Mouse (Mus musculus) thymus, postnatal 10 days (tissue): ENCODE results near the gene Rsph3b.
"Not testable (repeated sequence)": the region's sequence is repeated elsewhere in the genome, so short reads cannot be mapped to it uniquely, and the experiment has no call there.

ENCODE experiments used
- DNase-seq, 2 experiments: peaks; one replicate each; pipeline ENCODE4 v3.0.0; 2021; ENCODE audit warnings: low spot score in 2 of 2

Gene Rsph3b

GRCm38 (mm10) chr17:6947984-6948768, at the start of gene Rsph3b:
Rsph3b (minus strand) TSS chr17:6948682.
- peak; percentile 69 to 75 for DNase-seq

GRCm38 (mm10) chr17:6997778-6998490, 49.5 kb upstream of the Rsph3b start:
- DNase-seq = not testable (repeated sequence)

DNA sequence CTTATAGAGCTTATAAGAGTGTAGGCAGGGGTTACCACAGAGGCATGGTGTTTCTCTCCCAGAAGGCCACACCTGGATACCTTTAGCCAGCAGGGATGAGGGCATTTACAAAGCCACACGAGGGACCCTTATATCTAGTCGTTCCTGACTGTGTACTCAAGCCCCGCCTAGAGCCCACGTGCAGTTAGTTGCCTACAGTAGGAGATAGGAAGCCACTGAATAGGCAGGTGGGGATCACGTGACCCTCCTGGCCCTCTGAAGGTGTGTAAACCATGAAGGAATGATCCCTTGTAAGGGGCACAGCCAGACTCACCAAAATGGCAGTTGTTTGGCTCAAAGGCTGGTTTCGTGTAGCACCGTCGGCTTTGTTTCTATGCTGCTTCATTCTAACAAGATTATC, 48.3 kb upstream of the Rsph3b start:
- not testable (repeated sequence) for DNase-seq

- DNase-seq = not testable (repeated sequence)
Measured at GRCm38 (mm10) chr17:6995504-6995903, 47.0 kb upstream of the Rsph3b start.

DNA sequence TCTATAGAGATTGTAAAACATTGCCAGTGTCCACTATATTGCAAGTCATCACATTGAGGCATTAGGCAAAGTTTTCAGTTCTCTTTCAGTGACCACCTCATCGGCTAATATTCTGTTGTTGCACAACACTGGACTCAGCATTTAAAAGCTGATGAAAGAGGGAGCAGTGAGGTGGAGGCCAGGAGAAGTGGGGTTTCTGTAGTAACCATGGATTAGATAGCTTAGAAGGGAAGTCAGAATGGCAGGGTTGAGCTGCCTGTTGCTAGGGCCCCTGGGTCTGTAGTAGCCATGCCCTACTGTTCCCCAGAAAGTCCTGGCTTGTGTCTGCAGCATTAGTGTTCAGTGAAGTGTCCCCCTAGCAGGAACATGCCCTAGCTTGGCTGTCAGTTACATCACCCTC, 37.6 kb upstream of the Rsph3b start:
- not testable (repeated sequence) for DNase-seq

DNA sequence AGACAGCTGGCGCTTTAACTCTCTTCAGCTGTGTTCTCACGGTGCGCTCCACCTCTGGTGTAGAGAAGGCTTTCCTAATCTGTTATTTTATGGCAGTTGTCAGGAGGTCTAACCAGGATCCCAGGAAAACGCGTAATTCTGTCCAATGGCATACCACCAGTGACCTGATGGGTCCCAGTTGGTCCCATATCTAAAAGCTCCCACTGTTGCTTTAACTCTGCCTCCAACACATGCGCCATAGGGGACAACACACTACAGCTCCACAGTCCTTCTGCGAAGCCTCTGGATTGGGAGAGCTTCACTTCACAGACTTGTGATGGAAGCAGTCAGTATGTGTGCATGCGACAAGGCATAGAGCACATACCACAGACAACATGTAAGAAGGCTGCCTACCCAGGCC, 31.7 kb upstream of the Rsph3b start:
- DNase-seq = not testable (repeated sequence)

DNA sequence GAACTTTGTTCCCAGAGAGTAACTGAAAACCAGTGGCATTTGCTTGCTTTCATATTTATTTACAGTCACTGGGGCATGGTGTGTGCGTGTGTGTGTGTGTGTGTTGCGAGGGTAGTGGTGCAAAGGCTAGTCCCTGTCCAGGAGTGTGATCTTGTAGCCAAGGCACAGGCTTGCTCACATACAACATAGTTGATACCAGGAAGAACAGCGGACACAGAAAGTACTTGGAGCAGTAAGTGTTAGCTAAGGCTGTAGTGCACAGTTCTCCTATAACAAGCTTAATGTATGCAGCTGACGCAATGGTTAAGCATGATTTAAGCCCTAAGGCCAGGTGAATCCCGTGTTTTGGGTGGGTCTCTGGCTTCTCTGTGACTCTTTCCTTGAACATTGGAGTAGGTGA, 30.9 kb upstream of the Rsph3b start:
- not testable (repeated sequence) for DNase-seq

- peak; percentile 59 to 73 for DNase-seq
Measured at GRCm38 (mm10) chr17:6978287-6979248, 30.1 kb upstream of the Rsph3b start, which contains the start of gene Gm49721. Gm49721 (plus strand) TSS chr17:6978904.

DNA sequence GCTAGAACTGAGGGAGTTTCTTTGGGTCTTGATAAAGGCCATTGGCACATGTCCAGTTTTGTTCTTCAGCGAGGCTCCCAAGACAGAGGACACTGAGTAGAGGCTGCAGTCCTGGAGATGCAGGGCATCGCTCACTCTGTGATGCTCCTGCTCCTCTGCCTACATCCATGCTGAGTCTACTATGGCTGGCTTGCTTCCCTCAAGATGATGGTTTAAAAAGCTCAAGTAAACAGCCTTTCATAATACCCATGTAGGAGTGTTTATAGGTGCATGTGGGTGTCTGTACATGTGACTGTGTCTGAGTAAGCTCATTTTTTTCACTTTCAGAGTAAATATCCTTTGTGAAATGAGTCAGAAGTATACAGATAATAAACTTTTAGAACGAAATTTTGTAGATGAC, 26.5 kb upstream of the Rsph3b start:
- not testable (repeated sequence) for DNase-seq

GRCm38 (mm10) chr17:6972836-6973396, 24.4 kb upstream of the Rsph3b start:
- not testable (repeated sequence) for DNase-seq

DNA sequence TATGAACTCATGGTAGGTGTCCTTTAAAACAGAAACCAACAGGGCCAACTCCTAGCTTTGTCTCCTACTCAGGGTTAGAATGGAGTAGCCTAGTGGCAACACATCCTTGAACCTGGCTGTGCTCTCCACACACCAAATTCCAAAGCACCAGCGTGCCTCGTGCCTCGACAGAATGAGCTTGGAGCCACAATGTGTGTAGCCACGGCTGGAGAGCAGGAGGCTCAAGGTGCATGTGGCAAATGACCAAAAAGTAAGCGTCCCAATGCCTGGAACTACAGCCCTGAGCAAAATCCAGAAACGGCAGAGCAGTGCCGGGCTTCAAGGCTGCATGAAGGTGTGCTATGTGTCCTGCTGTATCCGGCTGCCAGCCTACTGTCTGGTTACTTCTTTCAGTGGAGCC, 22.8 kb upstream of the Rsph3b start:
- DNase-seq = not testable (repeated sequence)

GRCm38 (mm10) chr17:6970334-6970733, 21.9 kb upstream of the Rsph3b start, which contains the start of gene Rnaset2b:
Rnaset2b (plus strand) TSS chr17:6970634.
- DNase-seq = not testable (repeated sequence)

GRCm38 (mm10) chr17:6967673-6968072, 19.2 kb upstream of the Rsph3b start:
- DNase-seq = not testable (repeated sequence)

- peak in 1 of 2 experiments; percentile 34 for DNase-seq
Measured at GRCm38 (mm10) chr17:6965364-6965763, 16.9 kb upstream of the Rsph3b start.

DNA sequence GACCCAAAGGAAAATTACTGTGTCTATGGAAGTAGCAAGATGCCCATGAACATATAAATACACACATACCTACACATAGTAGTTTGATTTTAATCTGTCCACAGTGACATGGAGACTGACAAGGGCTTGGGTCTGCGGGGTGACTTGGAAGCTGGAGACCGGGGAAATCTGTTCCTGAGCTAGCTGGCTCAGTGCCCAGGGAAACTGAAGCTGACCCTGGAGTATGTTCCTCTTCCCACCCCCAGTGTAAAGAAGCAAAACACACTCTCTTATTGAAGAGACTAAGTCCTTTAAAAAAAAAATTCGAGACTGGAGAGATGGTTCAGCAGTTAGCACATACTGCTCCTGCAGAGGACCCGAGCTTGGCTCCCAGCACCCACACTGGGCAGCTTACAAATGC, 14.5 kb upstream of the Rsph3b start:
- not testable (repeated sequence) for DNase-seq

DNA sequence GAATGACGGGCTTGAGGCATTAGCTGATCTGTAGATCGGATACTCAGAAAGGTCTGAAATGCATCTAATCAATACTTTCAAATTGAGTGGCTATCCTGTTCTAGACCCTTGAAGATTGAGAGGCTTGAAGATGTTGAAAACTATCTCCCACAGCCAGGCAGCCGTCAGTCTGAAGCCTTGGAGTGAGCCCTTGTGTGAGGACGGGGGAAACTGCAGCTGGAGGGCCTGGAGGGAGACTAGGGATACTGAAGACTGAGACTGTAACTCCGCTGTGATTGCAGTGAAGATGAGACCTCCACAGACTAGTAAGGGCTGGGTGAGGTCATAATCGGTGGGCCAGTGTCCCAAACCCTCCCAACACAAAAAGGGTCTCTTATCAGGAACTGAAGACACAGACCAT, 13.9 kb upstream of the Rsph3b start:
- DNase-seq = not testable (repeated sequence)

- DNase-seq = not testable (repeated sequence)
Measured at GRCm38 (mm10) chr17:6961181-6962000, 12.9 kb upstream of the Rsph3b start.

DNA sequence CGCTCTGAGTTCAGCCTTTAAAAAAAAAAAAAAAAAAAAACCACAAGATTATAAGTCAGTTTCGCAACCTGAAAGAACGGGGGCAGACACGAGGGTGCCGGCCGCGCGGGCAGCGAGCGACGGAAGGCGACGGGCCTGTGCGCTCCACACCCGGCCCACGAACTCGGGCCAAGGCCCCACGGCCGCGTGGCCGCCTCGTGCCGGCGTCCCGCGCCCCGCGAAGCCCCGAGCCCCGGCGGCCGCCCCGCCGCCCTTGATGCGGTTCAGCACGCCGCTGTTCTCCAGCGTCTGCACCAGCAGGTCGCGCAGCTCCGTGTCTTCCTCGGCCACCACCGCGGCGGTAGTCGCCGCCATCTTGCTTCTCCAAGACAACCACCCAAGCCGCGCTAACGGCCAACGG, 12.3 kb upstream of the Rsph3b start, which contains the start of gene Tagap1:
Gene Tagap1 (minus strand): TSS at position 381 of the 400 bp plus-strand sequence.
- DNase-seq = peak; percentile 39 to 55

DNA sequence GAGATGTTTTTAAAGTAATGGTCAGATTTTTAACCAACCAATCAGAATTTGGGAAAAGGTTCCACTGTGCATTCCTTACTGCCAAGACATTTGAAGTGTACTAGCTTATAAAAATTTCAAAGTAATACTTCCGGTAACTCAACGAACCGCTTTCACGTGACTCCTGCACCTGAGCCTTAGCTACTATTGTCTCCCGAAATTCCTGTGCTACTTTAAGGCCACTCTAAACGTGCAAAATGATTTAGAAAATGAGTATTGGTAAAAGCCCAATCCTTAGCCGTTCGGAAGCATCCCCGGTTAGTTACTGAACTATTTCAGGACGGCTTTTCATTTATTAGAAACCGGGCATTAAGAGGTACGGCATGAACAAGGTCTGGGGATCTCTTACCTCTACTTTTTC, 11.9 kb upstream of the Rsph3b start:
- not testable (repeated sequence) for DNase-seq
